Mouse (Mus musculus) cerebellum, postnatal 4 days (tissue): ENCODE results near the gene Hnrnpl.

Source experiments
- DNase-seq, 2 experiments: peaks; one replicate each; pipeline ENCODE4 v3.0.0; 2022; ENCODE audit warnings: low spot score in 2 of 2, mixed read lengths in 1 of 2

Gene Hnrnpl

GRCm38 (mm10) chr7:28812436-28812835 is 4.1 kb downstream of the Hnrnpl start:
- DNase-seq: no peak

- no peak for DNase-seq
Observed at GRCm38 (mm10) chr7:28812949-28813348, 4.6 kb downstream of the Hnrnpl start.

DNA sequence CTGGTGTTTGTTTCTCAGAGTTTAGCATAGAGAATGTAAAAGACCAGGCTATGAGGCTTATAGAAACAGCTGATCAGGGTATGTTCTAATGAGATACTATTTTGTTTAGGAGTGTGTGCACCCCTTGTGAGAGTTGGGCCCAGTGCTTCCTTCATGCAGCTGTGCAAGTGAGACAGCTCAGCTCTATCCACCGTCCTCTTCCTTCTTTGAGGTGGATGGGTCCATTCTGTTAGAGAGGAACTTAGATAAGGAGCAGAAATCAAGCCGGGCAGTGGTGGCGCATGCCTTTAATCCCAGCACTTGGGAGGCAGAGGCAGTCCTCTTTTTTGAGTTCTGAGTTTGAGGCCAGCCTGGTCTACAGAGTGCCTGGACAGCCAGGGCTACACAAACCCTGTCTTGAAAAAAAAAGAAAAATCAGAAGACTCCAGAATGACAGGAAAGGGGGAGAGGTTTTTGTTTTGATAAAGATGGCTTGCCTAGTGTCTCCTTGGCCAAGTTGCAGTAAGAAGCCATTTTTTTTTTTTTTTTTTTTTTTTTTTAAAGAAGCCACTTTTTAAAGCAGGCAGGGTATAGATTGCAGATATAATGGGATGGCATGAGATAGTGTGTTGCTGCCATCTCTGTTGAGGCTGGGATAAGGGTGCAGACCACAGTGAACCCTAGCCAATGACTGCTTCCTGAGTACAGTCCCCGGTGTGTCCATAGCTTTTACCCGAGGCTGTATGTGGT is 6.1 kb downstream of the Hnrnpl start:
- no peak for DNase-seq

GRCm38 (mm10) chr7:28815230-28815629 is 6.9 kb downstream of the Hnrnpl start:
- no peak for DNase-seq

DNA sequence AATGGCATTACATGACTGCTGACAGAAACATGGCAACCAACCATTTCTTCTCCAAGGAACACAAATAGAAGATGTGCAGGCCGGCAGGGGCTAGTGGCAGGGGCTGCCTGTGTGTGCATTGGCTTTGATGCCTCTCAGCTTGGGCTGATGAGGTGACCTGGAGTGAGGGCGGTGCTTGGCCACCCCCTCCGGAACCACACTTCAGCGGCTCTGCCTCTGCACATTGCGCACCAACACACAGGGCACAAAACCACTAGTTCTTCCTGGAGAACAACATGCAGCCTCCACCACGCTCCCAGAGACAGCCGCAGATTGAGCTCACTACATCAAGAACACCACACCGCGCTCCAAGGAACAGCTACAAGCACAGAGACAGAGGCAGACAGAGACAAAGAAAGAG is 7.9 kb downstream of the Hnrnpl start:
- DNase-seq: no peak

DNA sequence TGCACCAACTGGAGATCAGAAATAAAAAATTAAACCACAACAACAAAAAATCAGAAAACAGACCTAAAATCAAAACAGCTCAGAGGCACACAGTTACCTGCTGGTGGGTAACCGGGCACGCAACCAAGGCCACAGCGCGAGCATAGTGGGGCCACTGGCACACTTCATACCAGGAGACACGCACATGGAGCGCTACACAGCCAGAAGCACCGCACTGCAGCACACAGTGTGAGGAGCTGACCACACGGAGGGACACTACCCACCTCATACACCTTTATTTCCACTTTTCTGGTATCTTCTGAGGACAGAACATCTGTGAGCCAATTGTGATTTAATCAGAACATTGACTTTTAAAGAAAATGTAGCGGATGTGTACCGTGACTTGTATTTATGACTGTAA is 8.6 kb downstream of the Hnrnpl start:
- DNase-seq: no peak

DNA sequence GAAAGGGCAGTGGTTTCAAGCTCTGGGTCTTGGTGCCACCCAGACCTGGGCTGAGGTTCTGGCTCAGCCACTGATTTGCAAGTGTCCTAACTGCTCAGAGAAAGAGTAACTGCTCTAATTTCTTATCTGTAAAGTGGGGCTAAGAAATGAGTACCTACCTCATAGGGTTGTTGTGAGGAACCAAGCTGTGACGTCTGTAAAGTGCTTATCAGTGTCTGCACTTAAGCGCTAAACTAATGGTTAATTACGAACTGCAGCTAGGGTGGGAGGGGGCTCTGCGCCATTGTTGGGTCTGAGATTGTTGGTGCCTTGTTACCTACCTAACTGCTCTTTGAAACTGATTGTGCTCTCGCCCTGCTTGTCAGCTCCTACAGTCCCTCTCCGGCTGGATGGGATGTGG is 9.2 kb downstream of the Hnrnpl start:
- no peak for DNase-seq

DNA sequence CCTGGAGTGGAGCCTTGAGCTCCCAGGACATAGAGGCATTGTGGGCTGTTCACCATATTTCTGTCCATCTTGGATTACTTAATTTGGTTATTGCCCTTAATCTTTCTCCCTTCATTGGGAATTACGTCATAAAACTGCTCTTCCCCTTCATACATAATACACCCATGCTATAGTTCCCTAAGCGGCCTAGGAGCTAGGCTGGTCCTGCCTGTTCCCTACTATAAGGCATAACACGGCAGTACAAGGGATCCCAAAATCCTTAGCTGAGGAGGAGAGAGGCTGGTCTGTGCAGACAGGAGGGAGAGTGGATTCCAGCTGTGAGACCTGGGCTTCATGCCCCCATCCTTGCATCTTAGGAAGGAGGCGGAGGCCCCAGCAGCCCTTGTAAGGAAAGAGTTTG is 9.6 kb downstream of the Hnrnpl start:
- DNase-seq: no peak

GRCm38 (mm10) chr7:28818436-28818835 is 10.1 kb downstream of the Hnrnpl start:
- no peak for DNase-seq

DNA sequence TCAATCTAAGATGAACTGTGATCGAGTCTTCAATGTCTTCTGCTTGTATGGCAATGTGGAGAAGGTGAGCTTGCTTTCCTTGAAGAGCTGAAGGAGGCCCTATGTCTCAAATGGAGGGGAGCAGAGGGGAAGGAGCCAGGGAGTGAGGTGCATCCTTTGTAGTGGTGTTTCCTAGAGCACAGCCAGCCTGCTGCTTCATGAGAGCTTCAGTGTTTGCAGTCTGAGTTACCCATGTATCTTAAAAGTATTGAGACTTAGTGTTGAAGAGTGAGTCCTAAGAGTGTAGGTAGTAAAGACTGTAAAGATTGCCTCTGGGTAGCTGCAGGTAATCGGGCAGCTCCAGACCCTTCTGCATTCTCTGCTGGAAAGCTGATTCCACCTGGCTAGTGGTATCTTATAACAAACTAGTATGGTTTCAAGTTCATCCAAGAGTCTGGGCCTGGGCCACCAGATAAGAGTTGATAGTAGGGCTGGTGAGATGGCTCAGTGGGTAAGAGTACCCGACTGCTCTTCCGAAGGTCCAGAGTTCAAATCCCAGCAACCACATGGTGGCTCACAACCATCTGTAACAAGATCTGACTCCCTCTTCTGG is 10.6 kb downstream of the Hnrnpl start:
- no peak for DNase-seq

- no peak for DNase-seq
Observed at GRCm38 (mm10) chr7:28819571-28819970, 11.2 kb downstream of the Hnrnpl start.

DNA sequence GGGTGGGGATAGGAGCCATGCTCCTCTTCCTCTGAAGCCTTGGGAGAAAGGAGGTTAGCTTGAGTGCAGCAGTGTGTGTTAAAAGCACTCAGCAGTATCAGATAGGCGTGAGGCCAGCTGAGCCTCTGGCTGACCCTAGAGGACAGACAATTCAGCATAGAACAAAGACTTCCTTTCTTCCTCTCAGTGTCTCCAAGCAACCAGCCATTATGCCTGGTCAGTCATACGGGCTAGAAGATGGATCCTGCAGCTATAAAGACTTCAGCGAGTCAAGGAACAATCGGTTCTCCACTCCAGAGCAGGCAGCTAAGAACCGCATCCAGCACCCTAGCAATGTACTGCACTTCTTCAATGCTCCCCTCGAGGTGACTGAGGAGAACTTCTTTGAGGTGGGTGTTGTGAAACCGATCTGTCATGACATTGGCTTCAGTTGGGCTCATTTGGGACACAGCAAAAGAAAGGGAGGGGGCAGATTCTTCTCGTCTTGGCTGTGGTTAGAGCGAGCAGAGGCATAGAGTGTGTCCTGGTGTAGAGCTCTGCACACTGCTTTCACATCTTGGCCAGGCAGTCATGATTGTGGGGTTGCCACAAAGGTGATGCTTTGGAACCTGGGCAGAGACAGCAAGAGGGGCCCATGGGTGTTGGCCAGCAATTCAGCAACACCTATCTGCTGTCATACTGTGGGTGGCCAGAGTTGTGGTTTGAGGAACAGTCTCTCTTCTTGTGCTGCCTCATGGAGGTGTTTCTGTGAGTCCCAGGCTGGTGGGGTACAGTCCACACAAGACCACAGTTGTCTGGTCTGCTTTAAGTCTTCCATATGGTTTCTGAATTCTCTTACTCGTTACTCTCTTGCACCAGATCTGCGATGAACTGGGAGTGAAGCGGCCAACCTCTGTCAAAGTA is 12.3 kb downstream of the Hnrnpl start:
- DNase-seq: no peak

DNA sequence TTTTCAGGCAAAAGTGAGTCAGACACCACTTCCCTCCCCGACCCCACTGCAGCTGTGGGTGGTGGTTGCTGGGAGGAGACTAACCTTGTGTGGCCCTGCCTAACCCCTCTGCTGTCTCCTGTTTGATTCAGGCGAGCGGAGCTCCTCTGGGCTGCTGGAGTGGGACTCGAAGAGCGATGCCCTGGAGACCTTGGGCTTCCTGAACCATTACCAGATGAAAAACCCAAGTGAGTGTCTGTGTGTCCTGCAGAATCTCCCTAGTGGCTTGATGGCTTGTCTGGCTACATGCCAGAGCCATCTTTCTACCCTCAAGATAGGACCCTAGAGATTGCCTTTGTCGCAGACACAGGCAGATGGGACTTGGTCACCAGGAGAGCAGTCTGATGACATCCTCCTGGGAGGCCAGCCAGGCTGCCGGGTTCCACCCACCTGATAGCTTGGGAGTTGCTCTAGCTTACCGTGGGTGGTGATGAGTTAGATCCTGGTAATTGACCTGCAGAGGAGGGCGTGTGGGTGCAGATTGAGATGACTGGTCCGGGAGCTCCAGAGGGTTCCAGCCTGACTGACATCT is 13.0 kb downstream of the Hnrnpl start:
- DNase-seq: no peak

DNA sequence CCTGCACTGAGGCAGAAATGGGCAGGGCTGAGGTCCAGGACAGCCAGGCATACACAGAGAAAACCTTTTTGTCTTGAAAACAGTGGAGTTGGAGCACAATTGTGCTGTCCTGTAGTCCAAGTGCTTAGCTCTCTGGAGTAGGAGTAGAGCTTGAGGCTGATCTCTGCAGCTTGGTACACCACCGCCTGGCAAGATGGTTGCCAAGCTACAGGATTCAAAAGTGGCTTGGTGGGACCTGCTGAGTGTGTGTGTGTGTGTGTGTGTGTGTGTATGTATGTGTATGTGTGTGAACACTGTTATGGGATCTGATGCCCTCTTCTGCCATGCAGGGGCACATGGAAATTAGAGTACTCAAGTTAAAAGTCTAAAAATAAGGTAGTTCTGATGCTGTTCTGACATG is 14.2 kb downstream of the Hnrnpl start:
- no peak for DNase-seq

DNA sequence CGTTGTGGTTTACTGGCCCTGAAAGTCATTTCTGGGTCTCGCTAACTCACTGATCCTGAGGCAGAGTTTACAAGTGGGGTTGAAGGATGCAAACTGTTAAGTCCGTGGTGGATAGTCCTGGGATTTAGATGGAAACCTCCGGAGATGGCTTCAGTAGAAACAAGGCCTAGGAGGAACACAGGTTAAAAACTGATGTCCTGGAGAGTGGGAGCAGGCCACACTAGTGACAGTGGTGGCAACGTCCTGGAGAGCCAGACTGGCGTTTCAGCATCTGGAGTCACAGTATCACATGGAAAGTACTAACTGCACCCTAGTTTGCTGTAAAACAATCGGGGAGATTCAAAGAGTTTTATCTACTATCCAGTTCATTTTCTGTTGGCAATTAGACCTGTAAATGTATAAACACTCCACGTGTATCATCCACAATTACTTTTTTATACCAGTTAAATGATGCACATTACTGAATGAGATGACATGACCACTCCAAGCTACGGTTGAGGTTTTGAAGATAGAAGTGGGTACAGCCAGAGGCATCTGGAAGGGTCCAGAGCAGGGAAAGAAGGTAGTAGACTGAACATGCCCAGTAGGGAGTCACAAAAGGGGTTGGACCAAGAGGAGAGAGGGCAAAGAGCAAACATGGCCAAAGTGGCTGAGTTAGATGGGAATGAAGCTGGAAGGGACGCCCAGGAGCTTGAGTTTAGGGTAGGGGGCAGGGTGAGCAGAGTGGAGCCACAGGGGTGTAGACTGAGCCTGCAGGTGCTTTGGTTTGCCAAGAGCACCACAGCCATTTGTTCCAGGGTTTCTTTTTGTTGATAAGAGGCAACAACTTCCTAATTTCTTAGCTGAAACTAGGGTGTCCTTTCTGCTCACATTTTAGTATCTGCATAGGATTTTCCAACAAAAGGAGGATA is 14.9 kb downstream of the Hnrnpl start:
- no peak for DNase-seq

DNA sequence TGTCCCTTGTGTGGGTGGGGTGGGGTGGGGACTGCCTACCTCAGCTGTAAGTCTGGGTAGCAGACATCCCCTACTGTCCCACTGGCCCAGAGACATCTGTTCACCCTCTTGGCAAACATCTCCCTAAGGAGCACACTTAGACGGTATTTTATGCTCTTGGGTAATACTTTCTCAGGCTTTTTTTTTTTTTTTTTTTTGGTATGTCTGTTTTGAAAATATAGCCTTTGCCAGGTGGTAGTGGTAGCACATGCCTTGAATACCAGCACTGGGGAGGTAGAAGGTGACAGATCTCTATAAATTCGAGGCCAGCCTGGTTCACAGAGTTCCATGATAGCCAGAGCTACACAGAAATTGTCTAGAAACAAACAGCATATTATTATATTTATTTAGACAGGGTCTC is 15.6 kb downstream of the Hnrnpl start:
- DNase-seq: no peak

- peak; percentile 83 to 88 for DNase-seq
Observed at GRCm38 (mm10) chr7:28824941-28825685, 16.8 kb downstream of the Hnrnpl start, which contains the start of gene Ech1. Ech1 (plus strand) TSS chr7:28825217.

DNA sequence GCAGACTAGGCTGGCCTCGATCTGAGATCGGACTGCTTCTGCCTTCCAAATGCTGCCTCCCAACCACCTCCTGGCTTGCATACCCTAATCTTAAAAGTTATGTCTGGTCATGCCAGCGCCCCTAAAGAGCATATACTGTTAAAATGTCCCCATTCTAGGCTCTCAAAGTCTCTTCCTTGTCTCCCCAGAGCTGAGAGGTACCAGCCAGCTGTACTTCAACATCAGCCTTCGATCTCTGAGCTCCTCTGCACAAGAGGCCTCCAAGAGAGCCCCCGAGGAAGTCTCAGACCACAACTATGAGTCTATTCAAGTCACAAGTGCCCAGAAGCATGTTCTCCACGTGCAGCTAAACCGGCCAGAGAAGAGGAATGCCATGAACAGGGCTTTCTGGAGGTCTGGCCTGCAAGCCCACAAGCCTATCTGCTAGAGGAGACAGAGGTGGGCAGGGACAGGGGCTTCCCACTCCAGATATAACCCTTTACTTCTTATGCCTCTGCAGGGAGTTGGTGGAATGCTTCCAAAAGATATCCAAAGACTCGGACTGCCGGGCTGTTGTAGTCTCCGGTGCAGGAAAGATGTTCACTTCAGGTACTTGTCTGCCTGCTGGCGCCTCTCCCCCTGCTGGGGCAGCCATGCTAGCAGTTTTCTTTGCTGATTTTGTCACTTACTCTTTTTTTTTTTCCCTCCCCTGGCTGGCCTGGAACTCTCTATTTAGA is 17.5 kb downstream of the Hnrnpl start:
- no peak for DNase-seq

DNA sequence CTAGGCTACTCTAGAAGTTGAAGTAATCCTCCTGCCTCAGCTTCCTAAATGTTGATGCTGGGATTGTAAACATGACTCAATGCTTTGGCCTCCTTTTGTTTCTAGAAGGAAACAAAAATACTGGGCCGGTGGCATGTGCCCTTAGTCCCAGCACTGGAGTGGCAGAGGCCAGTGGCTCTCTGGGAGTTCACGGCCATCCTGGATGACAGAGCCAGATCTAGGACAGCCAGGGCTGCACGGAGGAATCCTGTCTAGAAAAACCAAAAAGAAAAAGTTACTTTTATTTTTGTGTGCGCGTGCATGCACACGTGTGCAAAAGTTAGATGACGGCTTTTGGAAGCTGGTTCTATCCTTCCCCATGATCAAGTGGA is 18.0 kb downstream of the Hnrnpl start:
- DNase-seq: no peak

- DNase-seq: no peak
Observed at GRCm38 (mm10) chr7:28827338-28827737, 19.0 kb downstream of the Hnrnpl start.
